Mouse (Mus musculus) thymus, postnatal 25 days (tissue): Measurements from ENCODE around the gene Gm49358.

Experiments used
- DNase-seq: peaks from one replicate; pipeline ENCODE4 v3.0.0; 2022

The Gm49358 gene

DNA sequence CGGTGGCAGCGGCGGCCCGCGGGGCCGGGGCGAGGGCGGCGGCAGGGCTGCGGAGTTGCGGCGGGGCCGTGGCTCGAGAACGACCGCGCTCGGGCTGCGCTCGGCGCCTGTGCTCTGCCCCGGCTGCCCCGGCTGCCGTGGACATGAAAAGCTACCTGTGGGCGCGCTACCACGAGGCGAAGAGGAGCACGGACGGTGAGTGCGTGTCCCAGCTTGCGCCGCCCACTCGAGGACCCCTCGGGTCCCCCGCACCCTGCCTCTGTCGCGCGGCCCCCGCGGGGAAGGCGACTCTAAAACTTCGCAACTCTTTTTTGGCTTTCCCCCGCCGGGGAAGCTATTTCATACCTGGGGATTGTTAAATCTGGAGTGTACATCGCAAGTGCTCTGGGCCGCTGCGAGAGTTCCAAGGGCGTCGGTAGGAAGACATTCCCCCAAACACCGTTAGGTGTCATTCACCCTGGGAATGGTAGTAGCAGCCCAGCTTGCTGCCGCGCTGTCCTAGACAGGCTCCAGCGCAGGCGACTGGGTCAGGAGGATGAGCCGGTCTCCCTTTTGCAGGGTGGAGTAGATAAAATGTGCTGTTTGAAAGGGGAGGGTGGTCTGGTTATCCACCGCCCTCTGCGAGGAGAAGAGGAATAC is 15.5 kb downstream of the Gm49358 start:
- no peak for DNase-seq

DNA sequence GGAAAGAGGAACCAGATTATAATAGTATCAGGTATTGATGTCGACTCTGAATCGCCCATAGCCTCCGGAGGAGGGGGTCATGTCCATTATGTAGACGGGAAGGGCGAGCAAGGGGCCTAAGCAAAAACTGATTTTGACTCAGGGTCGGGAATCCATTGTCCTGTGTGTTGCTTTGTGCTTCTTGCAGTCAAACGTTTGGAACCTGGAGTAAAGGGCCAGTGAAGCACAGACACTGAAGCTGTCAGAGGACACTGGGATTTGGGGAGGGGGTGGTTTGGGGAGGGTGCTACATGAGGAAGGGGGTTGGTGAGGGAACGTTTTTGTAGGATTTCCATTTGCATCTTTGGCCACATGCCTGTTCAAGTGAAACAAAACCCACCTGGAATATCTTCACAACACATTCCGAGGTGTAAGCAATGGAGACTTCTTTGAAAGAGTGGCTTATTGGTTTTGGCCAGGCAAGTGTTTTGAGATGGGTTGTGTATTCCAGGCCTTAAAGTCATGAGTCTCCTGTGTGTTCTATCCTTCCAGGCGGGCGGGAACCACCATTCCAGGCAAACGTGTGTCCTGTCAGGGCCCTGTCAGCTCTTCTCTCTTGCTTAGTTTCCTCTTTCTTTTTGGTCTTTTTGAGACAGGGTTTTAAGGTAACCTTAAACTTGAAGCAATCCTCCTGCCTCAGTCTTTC is 16.2 kb downstream of the Gm49358 start:
- DNase-seq: no peak

DNA sequence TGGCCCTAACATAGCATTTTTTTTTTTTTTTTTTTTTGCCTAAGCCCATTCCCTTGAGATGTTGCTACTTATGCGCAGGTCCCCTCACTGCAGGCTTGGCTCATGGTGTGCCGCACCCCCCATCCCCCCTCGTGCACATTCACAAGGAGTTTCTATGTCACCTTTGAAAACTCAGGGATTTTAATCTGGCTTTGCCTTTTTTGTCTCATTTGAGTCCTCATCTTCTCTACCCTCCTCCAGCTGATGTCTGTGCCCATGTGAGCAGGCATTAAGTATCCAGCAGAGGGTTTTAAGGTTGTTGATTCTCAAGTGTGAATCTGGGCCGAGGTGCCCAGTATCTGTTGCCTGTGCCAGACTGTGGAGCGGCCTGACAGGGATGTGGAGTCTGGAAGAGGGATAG is 17.9 kb downstream of the Gm49358 start:
- no peak for DNase-seq

DNA sequence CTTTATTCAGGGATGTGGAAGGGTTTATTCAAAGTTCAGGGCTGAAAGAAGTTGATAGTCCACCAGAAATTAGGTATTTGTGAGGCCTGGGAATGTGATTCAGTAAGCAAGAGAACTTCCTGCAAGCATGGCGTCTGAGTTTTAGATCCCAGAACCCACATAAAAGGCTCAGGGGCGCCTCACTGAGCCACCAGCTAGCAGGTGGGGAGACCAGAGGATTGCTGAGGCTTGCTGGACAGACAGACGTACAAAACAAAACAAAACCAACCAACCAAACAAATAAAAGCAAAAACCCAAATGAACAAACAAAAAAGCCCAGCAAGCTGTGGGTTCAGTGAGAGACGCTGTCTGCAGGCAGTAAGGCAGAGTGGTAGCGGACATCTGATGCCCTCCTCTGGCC is 18.9 kb downstream of the Gm49358 start:
- DNase-seq: no peak

DNA sequence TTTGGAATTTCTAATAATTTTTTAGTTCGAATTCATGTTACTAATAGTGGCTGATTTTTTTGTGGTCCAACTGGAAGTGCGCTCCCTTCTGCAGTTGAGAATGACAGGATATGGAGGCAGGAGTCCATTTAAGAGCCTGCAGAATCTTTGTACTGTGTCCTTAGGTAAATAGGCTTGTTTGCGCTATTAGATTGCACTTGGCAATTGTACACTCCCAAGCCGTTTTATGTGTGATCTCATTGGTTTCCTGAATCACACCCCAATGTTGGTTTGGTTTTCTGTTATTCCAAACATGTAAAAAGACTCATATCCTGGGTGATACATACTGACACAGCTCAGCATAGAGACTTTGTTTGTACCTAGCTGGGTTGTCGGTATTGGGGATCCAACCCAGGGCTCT is 19.8 kb downstream of the Gm49358 start:
- no peak for DNase-seq

DNA sequence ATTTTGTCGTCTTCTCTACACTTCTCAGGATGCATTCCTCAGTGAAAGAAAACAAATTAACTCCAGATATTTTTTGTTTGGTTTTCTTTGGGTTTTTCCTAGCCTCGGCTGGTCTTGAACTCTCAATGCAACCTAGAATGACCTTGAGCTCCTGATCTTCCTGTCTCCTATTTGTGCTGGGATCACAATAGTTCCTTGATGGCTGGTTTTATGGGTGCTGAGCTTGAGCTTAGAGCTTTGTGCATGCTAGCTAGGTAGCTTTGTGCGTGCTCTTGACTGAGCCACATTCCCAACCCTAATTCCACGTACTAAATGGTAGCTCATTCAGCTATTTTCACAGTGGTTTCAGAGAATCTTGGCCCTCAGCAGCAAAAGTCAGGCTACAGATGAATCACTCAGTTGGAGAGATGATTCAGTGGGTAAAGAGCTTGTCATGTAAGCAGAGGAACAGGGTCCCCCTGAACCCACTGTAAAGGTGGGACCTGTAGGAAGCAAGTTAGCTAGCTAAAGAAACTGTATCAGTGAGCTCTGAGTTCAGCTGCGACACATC is 20.4 kb downstream of the Gm49358 start:
- no peak for DNase-seq

DNA sequence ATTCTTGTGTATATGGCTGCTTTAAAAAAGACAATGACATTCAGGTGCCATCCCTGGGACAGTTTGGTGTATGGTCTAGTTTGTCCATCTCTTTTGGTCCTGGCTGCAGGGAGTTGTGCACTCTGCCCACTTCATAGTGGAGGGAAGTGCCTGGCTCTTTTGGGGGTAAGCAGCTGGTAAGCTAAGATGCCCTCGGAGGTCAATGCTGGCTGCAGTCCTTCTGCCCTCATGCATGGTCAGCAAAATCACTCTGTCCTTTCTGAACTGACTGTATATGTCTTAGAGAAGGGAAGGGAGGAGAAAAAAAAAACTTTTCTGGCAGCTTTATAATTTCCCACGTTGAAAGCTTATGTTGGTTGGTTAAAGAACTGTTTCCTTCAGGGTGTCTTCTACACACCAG is 21.6 kb downstream of the Gm49358 start:
- DNase-seq: no peak

DNA sequence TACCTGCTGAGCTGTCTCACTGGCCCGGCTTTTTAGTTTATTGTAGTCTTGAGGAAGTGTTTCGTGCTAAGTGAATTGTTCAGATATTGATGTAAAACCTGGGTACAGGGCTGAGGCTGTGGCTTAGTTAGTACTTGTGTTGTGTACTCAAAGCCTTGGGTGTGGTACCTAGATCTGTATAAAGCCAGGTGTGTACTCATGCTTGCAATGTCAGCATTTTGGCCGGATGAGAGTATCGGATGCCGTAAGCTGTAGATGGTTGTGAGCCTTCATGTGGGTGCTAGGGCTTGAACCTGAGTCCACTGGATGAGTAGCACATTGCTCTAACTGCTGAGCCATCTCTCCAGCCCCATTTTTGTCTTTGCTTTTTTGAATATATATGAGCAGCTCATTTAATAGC is 22.3 kb downstream of the Gm49358 start:
- no peak for DNase-seq

DNA sequence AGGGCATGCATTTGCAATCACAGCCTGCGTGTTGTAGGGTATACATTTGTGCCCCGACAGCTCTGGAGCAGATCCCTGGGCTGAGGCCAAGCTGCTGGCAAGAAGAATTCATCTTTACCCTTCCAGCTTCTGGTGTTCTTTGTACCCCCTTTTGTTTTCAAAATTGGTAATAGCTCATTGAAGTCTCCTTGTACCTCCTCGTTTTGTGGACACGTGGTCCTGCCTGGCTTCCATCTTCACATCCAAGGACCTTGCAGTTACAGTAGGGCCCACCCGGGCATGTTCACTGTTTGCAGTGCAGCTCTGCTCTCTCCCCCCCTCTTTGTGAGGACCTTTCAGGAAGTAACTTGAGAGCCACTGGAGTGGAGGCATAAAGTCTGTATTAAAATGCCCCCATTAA is 24.4 kb downstream of the Gm49358 start:
- DNase-seq: no peak

DNA sequence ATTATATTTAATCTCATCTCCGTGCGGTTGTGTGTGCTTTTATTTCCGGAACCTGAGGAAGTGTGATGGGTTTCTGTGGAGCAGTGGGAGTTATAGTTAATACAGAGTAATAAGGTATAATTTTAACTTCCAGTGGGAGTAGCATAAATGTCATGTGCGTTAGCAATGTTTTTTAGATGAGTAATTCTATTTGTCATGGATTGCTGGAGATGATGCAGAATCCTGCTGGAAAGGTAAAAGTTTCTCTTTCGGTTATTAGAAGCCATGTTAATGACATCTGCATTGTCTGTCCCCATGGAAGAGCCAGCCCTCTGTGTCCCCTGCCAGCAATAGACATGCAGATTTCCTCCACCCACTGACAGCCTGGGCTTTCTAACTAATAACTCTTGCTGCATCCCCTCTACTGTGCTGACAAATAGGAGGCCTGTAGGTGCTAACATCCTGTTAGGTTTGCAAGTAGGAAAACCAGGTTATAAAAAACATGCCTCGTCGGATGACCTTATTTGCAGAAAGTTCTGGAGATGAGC is 25.4 kb downstream of the Gm49358 start:
- DNase-seq: no peak

DNA sequence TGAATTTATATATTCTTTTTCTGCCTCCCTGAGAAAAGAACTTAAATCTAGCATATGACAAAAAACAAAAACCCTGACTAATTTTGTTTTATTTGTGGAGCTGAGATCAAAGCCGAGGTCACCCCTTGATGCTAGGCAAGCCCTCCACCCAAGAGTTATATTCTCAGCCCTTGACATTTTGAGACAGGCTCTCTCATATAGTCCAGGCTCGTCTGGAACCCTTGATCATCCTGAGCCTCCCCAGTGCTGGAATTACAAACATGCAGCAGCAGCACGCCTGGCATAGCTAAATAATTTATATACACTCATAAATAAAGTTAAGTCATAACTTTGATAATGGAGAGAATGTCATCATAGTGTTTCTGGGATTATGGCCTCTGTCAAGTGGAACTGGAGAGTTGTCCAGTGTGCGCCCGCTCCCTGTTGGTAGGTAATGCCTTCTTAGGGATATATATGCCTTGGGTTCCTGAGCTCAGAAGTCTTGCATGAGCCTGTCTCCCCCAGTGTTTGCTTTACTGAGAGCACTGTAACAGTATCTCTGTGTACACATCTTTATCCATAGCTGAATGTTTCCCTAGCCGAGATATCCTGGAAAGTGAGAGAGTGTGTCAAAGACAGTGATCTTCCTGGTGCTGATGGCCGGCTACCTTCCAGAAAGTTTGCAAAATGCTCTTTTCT is 27.9 kb downstream of the Gm49358 start:
- DNase-seq: no peak

DNA sequence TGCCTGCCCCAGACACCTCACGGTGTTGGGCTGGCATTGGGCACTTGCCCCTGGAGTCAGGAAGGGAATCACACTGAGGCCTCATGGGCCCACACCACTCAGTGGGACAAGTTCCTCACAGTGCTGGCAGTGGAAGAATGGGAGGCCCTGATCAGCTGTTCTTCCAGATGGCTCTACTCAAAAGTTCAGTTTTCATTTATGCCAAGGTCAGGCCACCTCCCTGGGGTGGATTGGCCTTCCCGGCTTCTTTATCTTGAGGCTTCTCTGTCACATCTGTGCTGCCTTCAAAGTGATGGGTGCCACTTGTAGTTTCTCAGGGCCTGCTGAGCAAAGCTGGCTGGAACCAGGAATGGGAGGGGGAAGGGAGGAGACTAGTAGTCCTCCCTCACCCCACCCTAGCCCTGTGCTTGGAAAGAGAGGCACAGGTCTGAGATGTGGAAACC is 29.8 kb downstream of the Gm49358 start:
- no peak for DNase-seq

DNA sequence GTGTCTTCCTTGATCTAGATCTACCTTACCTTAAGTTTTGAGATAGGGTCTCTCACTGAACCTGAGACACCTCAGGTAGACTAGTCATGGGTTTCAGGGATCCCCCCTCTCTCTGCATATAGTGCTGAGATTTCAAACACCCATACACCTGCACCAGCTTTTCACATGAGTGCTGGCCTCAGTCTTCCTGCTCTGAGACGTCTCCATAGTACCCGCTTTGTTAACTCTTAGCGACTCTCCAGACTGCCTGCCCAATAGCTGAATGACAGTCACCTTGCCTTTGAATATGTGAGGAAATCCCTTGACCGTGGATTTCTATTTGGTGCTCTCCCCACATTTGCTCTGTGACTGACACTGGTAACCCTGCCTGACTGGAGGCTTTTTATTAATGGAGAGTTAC is 30.4 kb downstream of the Gm49358 start:
- no peak for DNase-seq

DNA sequence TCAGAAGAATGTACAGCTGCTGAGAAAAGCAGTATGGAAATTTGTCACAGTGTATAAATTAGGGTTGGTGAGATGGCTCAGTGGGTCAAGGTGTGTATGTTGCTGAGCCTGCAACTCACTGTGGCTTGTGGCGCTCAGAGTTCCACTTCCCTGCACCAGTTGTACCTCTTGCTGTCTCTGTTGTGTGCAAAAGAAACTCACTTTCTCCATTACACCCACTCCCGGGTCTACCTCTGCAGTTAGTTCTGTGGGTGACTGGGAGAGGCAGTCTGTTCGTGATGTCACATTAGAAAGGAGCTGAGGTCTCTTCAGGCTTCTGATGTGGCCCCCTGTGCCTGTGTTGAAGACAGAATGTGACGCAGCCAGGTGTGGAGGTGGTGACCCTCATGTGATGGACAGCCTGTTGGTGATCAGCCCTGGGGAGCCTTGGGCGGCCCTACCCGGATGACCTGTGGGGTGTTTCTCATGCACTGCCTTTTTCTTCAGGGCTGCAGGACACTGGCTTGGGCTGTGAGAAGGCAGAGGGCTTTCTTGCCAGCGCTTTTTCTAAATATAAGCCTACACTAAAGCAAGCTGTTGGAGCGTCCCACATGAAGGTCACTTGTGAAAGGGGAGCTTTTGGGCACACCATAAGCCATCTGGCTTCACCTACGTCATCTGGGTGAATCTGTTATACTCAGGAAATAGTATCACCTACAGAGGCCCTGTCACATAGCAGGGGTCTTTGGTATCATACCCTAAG is 31.2 kb downstream of the Gm49358 start:
- no peak for DNase-seq

DNA sequence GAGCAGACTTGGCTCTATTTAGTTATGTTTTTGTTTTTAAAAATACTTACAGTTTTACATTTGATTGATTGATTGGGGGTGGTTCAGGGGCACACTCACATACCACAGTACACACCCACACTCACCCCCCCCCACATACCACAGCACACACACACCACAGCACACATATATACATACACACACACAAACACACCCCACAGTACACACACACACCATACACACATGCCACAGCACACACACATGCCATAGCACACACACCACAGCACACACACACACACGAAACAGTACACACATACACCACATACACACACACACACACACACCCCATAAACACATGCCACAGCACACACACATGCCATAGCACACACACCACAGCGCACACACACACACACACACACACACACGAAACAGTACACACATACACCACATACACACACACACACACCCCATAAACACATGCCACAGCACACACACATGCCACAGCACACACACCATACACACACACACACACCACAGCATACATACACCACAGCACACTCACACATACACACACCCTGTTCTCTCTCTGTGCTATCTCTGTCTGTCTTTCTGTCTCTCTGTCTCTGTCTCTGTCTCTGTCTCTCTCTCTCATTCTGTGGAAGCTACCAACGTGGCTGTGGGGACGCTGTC is 32.4 kb downstream of the Gm49358 start:
- DNase-seq: no peak

DNA sequence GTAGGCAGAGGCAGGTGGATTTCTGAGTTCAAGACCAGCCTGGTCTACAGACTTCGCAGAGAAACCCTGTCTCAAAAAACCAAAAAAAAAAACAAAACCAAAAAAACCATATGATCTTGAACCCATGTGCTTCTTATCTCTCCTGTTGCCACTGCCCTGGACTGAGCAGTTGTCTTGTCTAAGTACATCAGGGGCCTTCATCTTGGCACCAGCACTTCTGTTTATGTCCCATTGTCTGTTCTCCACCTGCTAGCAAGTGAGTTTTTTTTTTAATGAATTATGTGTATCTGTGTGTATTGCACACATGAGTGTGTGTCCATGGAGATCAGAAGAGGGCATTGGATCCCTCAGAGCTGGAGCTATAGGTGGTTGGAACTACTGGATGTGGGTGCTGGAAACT is 43.6 kb downstream of the Gm49358 start:
- DNase-seq: no peak

DNA sequence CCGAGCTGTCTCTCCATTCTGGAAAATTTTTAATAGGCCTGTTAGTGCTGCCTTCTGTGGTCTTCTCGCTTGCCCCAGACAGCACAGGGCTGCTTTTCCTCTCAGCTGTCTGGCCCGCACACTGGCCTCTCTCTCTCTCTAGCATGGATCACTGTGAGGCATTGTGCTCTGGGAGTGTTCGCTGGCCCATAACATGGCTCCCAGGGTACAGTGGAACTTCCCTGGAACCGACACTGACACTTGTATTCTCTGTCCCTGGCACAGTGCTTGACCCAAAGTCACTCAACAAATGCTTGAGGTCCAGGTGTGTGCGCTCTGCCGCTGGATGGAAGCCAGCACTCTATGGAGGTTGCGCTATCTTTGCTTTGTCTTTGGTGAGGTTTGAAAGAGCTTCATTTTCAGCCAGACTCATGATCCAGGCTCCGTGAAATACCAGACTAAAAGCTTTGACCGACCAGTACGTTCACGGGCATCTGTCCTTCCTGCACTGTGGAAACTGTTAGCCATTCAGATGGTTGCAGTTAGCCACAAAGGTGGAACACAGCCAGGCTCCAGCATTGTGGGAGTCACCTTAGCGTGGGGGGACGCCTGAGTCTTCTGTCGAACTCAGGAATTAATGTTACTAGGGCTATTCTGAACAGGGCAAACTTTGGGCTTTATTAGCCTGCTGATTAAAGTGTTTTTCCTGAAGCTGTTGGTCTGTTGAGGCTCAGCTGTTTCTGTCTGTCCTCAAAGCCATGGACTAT is 44.4 kb downstream of the Gm49358 start:
- no peak for DNase-seq

DNA sequence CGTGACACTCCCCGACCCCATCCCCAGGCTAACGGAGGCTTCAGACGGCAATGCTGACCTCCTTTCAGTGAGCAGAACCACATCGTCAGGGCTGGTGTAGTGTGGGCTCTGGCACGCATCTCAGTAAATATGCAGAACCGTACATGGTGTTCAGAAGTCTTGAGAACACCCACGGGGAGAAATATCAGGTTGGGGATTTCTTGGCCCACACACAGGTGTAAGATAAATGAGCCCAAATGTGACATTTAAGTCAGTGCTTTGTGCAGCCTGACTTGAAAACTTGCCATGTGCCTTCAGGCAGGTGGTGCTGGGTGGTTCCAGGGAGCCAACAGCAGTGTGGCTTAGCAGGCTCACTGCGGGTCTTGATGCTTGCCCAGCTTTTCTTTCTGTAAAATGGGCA is 46.2 kb downstream of the Gm49358 start:
- DNase-seq: no peak

DNA sequence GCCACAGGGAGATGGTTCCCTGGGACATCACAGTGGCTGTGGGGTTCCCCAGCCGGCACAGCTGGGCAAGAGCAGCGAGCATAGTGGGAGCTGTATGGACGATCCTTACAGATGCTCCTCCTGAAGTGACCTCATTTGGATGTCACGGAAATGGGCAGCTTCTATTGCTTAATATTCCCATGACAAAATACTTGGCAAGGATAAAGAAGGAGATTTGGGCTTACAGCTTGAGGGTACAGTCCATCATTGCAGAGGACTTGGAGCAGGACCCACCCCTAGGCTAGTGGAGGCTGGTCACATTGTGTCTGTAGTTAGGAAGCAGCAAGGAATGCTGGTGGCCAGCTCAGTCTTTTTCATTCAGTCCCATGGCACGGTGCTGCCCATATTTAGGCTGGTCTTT is 46.8 kb downstream of the Gm49358 start:
- DNase-seq: no peak

DNA sequence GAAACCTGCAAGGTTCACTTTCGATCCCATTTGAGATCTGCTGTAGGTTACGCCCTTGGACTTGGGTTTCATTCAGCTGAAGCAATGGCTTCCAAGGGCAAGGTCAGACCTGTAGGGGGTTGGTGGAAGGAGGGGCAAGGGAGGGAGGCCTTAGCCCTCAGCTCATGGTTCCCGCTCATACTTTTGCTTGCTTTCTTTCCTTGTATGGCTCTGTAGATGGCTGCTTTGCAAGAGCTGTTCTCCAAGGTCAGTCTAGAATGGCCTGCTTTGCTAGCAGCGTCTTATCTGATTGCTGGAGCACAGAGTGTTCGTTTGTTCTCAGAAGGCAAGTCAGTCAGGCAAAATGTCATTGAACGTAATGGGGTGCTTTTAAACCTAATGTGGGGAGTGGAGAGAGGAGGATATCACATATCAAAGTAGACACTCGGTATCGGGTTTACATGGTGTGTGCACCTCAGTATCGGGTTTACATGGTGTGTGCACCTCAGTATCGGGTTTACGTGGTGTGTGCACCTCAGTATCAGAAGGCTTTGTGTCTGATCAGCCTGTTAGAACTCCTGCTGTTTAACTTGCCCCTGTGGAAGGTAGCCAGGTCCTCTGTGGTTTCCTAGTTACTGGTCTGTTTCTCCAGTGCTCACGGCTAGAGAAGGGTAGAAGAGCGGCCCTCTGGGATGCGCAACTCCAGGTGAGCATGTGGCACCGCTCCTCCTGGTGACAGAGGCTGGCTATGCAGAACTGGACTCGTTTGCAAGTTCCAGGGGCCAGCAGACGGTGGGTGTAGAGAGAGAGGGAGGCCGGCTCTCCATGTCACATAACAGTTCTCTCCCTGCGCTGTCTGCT is 50.7 kb downstream of the Gm49358 start:
- no peak for DNase-seq

DNA sequence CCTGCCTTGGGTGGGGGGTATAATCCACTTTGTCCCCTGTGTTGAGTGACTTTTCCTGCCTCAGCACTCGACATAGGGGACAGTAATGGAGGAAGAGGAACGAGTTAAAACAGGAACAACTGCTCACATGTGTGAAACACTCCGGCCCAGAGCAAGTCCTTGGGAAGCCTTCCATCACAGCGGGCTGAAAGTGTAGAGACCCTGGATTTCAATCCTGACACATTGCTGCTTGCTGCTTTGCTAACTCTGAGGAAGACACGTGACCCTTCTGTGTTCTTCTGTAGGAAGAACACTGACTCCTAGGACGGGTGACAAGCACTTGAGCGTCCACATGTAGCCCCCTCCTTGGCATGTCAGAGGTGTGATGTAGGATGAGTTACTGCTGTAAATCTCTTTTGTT is 51.4 kb downstream of the Gm49358 start:
- DNase-seq: no peak
